Mouse (Mus musculus): ENCODE data around the gene Hspb9.

The Hspb9 gene

DNA sequence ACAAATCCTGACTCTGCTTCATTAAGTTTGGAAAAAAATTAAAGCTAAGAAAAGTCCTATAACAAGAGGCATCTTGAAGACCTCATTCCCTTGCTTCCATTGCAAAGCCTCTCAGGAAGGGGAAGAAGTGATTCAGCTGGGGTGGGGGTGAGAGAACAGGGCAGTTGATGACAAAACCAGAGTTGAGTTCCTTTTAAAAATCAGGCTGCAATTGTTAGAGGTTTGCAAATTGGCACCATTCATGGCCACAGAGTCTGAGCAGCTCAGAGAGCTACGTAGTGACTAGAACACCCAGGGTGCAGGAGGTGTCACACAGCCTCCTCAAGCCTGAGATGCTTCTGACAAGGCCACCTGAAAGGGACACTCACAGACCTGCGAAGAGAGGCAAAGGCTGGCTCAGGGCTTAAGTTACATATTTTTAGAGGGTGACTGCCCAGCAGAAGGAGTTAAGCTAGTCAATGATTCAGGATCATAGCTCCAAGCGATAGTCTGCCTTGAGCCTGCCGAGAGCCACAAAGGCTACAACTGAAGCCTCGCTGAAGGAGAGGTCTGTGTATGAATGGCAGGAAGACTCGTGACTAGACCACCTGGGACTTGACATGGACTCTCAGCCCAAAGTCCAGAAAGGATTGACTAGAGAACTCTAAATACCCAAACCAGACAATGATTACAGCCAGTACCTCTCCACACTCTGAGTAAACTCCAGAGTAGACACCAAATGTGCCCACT lies 17.0 kb downstream of the Hspb9 start:
- DNase-seq (ENCODE audit: low spot score in 2 of 2) = no peak

GRCm38 (mm10) chr11:100735134-100735865 lies 21.6 kb downstream of the Hspb9 start:
- no peak for DNase-seq (ENCODE audit: low spot score in 2 of 2)

GRCm38 (mm10) chr11:100735954-100736745 lies 22.5 kb downstream of the Hspb9 start:
- DNase-seq (ENCODE audit: low spot score in 2 of 2) = no peak

GRCm38 (mm10) chr11:100736746-100737080 lies 23.1 kb downstream of the Hspb9 start:
- no peak for DNase-seq (ENCODE audit: low spot score in 2 of 2)

DNA sequence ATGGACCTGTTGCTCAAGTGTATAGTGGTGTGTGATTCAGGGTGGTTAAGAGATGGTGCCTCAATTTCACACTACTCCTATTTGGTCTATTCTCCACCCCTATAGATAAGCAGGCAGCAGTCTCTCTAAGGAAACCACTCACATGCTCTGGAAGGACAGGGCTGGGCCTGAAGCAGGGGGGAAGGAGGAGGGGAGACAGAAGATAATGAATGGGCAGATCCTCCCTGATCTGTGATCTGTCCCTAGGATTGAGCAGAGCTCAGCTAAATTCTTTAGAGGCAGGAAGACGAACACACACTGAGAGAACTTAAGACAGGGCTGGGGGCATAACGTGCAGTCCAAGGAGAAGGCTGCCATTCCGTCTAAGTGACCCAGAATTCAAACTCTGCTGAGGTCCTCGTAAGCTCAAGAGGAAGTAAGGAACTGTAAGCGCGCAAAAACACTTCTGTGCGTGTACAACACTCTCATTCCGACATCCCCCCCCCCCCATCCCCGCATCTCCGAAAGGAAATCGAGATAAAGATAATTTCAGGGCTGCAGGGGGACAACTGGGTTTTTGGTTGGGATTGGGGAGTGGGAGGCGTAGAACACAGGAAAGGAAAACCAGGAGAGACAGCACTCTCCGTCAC lies 23.6 kb downstream of the Hspb9 start:
- DNase-seq (ENCODE audit: low spot score in 2 of 2) = no peak

- DNase-seq (ENCODE audit: low spot score in 2 of 2) = peak; percentile 97 to 99
Measured at GRCm38 (mm10) chr11:100738066-100738604, 24.5 kb downstream of the Hspb9 start, which contains the start of gene Rab5c. Gene Rab5c, minus strand, starts transcription at chr11:100738215.

DNA sequence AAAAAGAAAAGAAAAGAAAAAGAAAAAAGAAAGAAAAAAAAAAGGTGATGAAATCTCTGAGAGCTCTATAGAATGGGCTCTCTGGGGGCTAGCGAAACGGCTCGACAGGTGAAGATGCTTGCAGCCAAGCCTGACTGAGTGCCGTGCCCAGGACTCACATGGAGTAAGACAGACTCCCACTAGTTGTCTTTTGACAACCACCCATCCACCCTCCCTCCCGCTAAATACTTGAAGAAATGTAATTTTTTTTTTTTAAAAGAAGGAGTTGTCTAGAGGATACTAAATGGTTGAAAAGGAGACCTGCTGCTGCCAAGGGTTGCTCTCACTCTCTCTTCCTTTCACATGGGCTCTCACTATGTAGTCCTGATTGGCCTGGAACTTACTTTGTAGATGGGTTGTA lies 25.1 kb downstream of the Hspb9 start:
- no peak for DNase-seq (ENCODE audit: low spot score in 2 of 2)

DNA sequence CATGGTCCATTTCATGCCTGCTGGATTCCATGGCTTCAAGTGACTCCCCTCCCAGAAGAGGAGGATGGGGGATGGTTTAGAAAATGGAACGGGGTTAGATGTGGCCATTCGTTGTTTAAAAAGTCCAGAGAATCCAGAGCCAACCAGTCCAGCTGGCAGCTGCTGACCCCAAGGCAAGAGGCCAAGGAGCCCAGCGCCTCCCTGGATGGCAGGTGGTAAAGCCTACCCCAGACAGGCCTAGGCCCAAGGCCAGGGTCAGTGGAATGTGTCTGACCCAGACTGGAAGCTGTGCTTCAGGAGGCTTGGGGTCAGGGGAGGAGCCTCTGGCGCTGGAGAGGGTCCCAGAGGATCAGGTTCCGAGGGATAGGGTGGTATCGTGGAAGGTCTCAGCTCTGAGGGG lies 27.7 kb downstream of the Hspb9 start:
- DNase-seq (ENCODE audit: low spot score in 2 of 2) = no peak

DNA sequence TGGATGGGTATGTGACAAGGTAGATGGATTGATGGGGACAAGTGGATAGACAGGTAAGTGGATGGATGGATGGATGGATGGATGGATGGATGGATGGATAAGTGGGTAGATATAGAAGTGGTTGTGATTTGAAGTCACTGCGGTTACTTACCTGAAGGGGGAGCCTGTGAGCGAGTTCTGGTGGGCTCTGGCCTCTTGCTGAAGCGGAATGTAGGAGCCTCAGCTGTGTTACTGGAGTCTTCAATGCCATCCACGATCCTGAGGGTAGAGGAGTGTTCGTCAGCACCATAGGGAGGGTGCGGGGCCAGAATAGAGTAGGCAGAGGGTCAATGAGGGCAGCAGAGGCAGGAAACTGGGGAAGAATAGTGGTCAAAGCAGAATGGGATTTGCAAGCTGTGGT lies 31.4 kb downstream of the Hspb9 start:
- no peak for DNase-seq (ENCODE audit: low spot score in 2 of 2)

- DNase-seq (ENCODE audit: low spot score in 2 of 2) = no peak
Measured at GRCm38 (mm10) chr11:100746546-100746945, 32.9 kb downstream of the Hspb9 start.

- no peak for DNase-seq (ENCODE audit: low spot score in 2 of 2)
Measured at GRCm38 (mm10) chr11:100747114-100747513, 33.5 kb downstream of the Hspb9 start.

DNA sequence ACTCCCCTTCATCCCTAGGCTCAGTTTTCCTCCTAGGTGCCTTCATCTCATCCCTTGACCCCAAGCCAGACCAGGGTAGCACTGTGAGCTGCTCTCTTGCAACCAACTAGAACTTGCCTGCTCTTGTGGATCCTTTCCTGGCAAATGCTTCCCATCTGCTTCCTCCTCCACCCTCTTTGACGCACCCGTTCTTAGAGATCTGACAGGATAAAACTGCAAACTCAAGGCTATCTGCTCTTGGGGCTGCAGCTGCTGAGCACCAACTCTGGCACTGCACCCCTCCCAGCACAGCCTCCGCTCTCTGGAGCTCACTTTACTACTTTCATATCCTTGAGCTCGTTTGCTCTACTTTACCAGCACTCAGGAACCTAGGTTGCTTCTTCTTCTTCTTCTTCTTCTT lies 35.0 kb downstream of the Hspb9 start:
- no peak for DNase-seq (ENCODE audit: low spot score in 2 of 2)

- no peak for DNase-seq (ENCODE audit: low spot score in 2 of 2)
Measured at GRCm38 (mm10) chr11:100749469-100749868, 35.8 kb downstream of the Hspb9 start.

DNA sequence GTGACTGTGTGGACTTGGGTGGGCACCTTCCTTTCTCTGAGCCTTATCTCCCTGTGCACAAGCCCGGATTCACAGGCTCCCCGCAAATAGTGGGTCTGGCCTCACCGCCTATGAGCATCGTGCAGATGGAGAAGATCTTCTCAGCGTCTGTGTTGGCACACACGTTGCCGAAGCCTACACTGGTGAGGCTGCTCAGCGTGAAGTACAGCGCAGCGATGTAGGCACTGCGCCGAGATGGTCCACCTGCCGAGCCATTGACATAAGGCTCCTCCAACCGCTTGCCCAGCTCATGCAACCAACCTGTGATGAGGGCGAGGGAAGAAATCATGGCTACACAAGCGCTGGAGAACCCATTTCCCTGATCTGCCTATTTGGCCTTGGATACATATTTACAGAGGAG lies 36.5 kb downstream of the Hspb9 start:
- DNase-seq (ENCODE audit: low spot score in 2 of 2) = no peak

- no peak for DNase-seq (ENCODE audit: low spot score in 2 of 2)
Measured at GRCm38 (mm10) chr11:100752294-100752693, 38.6 kb downstream of the Hspb9 start.

GRCm38 (mm10) chr11:100754021-100754692 lies 40.5 kb downstream of the Hspb9 start:
- no peak for DNase-seq (ENCODE audit: low spot score in 2 of 2)

- DNase-seq (ENCODE audit: low spot score in 2 of 2) = no peak
Measured at GRCm38 (mm10) chr11:100754693-100755057, 41.0 kb downstream of the Hspb9 start.

GRCm38 (mm10) chr11:100756476-100756875 lies 42.8 kb downstream of the Hspb9 start:
- no peak for DNase-seq (ENCODE audit: low spot score in 2 of 2)

GRCm38 (mm10) chr11:100757566-100757965 lies 43.9 kb downstream of the Hspb9 start:
- DNase-seq (ENCODE audit: low spot score in 2 of 2) = no peak

DNA sequence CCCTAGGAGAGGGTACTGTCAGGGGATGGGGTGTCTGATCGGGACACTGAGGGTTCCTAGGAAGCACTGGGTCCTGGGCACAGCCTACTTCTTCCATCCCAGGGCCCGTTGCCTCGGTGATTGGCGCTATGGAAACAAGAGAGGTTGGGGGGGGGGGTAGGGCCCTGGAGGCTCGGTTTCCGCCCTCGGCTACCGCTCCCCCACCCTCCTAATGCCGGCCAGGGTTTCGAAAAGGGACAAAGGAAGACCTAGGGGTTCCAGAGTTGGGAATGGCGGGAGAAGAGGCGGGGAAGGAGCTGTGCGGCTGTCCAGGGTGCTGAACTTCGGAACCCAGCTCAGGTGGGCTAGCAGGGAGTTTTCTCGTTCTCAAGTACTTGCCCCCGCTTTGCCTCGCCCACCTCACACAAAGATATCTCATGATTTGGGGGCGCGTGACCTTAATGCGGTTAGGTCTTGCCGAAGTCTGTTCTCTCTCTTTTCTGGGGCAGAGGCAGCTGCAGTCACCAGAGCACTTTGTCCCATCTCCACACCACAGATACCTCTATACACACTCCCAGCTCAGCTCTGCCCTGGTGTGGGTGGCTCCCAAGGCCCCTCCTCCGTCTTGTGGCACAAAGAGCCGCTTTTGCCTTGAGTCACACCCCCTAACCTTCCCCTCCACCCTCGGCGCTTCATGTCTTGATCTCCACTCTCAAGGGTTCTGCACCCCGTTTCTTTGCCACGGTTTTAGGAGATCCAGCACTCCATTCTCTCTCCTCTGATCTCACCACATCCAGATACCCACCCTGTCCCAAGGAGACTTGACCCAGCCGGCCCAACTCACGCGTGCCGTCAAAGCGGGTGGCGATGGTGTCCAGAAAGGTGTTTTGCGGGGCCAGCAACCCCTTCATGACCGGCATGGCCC lies 45.3 kb downstream of the Hspb9 start:
- DNase-seq (ENCODE audit: low spot score in 2 of 2) = no peak
